Mouse (Mus musculus) midbrain, embryonic 10.5 days (tissue): ENCODE measurements around the gene Rmdn3. TPM values are rescaled to one million over a fixed set of nuclear protein-coding genes. Genes with fewer than 3 reads are reported as not detected.

ENCODE experiments used
- DNase-seq: peaks from one replicate; pipeline ENCODE4 v3.0.0-alpha.2; 2017; ENCODE audit warnings: low spot score
- H3K27ac ChIP-seq: fragments of 300-500 bp; sonication (generic); replicated peaks from 2 replicates; pipeline ENCODE4 v1.5.1; 2016; ENCODE audit warnings: mild to moderate bottlenecking
- H3K27me3 ChIP-seq: fragments of 300-500 bp; sonication (generic); 2 replicates; pipeline ENCODE4 v1.6.1; 2016; ENCODE audit warnings: low read depth, mild to moderate bottlenecking; ENCODE audit not compliant: poor library complexity, severe bottlenecking
- H3K36me3 ChIP-seq: fragments of 300-500 bp; sonication (generic); 2 replicates; pipeline ENCODE4 v1.6.1; 2016; ENCODE audit warnings: mild to moderate bottlenecking, moderate library complexity
- H3K4me1 ChIP-seq: fragments of 300-500 bp; sonication (generic); 2 replicates; pipeline ENCODE4 v1.6.1; 2016
- H3K4me3 ChIP-seq: fragments of 300-500 bp; sonication (generic); 2 replicates; pipeline ENCODE4 v1.5.1; 2016; ENCODE audit warnings: mild to moderate bottlenecking, moderate library complexity
- H3K9me3 ChIP-seq: fragments of 300-500 bp; sonication (generic); replicated peaks from 2 replicates; pipeline ENCODE4 v1.6.1; 2016; ENCODE audit warnings: mild to moderate bottlenecking
- WGBS: fragments of 180-500 bp; shearing (Covaris S2); methylation state at CpG from one replicate; pipeline ENCODE4 v1.1.7; 2016; 5-methylcytosine and 5-hydroxymethylcytosine counted together
- polyA plus RNA-seq: library from polyadenylated mRNA; unstranded; fragments of >200 nt; fragmentation: Nextera tagmentation; extraction: Ambion mirVana; gene quantifications from 2 replicates; pipeline ENCODE4 v1.2.1, GENCODE M21; 2016

The Rmdn3 gene
- polyA plus RNA-seq, 1 experiment from 2014 or later: 49.9 TPM

- Histone ChIP-seq H3K4me3 (no peak overlapping the region), H3K36me3 (peaks cover 47% of the 10 kb centered on the region), H3K4me1 (peaks cover 32% of the 10 kb centered on the region), H3K27ac (no peak overlapping the region), H3K27me3 (0 out of 2 replicates have a peak, but pooled peaks cover 5% of the 10 kb centered on the region), H3K9me3 (no peaks in the 10 kb centered on the region)
- DNase-seq: no peak
- 51% methylated on average over 3 of the region's 3 CpGs for WGBS
These were observed 19.9 kb upstream of the Rmdn3 start for GRCm38 (mm10) chr2:119176761-119177160.

- Histone ChIP-seq H3K27me3 (0 out of 2 replicates have a peak, but pooled peaks cover 5% of the 10 kb centered on the region), H3K36me3 (peaks cover 42% of the 10 kb centered on the region), H3K4me1 (peaks cover 32% of the 10 kb centered on the region), H3K9me3 (no peaks in the 10 kb centered on the region), H3K4me3 (no peak overlapping the region), H3K27ac (no peak overlapping the region)
- WGBS: 71% methylated on average over 6 of the region's 6 CpGs
- no peak for DNase-seq
These were observed 18.8 kb upstream of the Rmdn3 start for GRCm38 (mm10) chr2:119175614-119176013.

GRCm38 (mm10) chr2:119174866-119175265 is 18.0 kb upstream of the Rmdn3 start:
- H3K27ac ChIP-seq: no peak overlapping the region
- WGBS: 53% methylated on average over 14 of the region's 14 CpGs
- DNase-seq: no peak

GRCm38 (mm10) chr2:119173991-119174651 is 17.3 kb upstream of the Rmdn3 start, which contains the start of gene Gm14137:
TSS of gene Gm14137 (plus strand) at chr2:119174509.
- Histone ChIP-seq H3K4me3 (no peak within 1 kb of the TSS), H3K4me1 (peaks cover 32% of the 10 kb centered on the region), H3K36me3 (peaks cover 28% of the 10 kb centered on the region), H3K9me3 (no peaks in the 10 kb centered on the region), H3K27me3 (peaks cover 15% of the 10 kb centered on the region), H3K27ac (peak within 1 kb of the TSS; percentile 55; the same call in 1 of the 2 replicates)
- 46% methylated on average over 8 of the region's 8 CpGs for WGBS
- DNase-seq: no peak

More at GRCm38 (mm10) chr2:119174866-119175265, 18.0 kb upstream of the Rmdn3 start:
- H3K9me3 ChIP-seq: no peaks in the 10 kb centered on the region
- peaks cover 35% of the 10 kb centered on the region for H3K36me3 ChIP-seq
- 0 out of 2 replicates have a peak, but pooled peaks cover 8% of the 10 kb centered on the region for H3K27me3 ChIP-seq
- H3K4me3 ChIP-seq: no peak overlapping the region
- peaks cover 32% of the 10 kb centered on the region for H3K4me1 ChIP-seq

GRCm38 (mm10) chr2:119172862-119173576 is 16.2 kb upstream of the Rmdn3 start:
- 32% methylated on average over 13 of the region's 13 CpGs for WGBS
- H3K36me3 ChIP-seq: peaks cover 17% of the 10 kb centered on the region
- H3K27me3 ChIP-seq: peaks cover 26% of the 10 kb centered on the region
- H3K4me1 ChIP-seq: peaks cover 34% of the 10 kb centered on the region
- no peak for DNase-seq
- no peaks in the 10 kb centered on the region for H3K9me3 ChIP-seq
- H3K27ac ChIP-seq: peak overlapping the region; percentile 55
- H3K4me3 ChIP-seq: no peak overlapping the region

GRCm38 (mm10) chr2:119172446-119172845 is 15.6 kb upstream of the Rmdn3 start:
- H3K9me3 ChIP-seq: no peaks in the 10 kb centered on the region
- peaks cover 32% of the 10 kb centered on the region for H3K27me3 ChIP-seq
- peaks cover 12% of the 10 kb centered on the region; the same call in 1 of the 2 replicates for H3K36me3 ChIP-seq
- no peak overlapping the region for H3K4me3 ChIP-seq
- no peak for DNase-seq
- H3K27ac ChIP-seq: peak overlapping the region; percentile 55
- H3K4me1 ChIP-seq: peaks cover 40% of the 10 kb centered on the region
- 88% methylated on average over 7 of the region's 7 CpGs for WGBS

- Histone ChIP-seq H3K4me3 (no peak overlapping the region), H3K36me3 (peaks cover 8% of the 10 kb centered on the region; the same call in 1 of the 2 replicates), H3K4me1 (peaks cover 48% of the 10 kb centered on the region), H3K27me3 (peaks cover 41% of the 10 kb centered on the region), H3K27ac (no peak overlapping the region), H3K9me3 (no peaks in the 10 kb centered on the region)
- no peak for DNase-seq
- WGBS: 79% methylated on average over 8 of the region's 8 CpGs
These were observed 14.7 kb upstream of the Rmdn3 start for GRCm38 (mm10) chr2:119171574-119171973.

- Histone ChIP-seq H3K9me3 (no peaks in the 10 kb centered on the region), H3K4me1 (peaks cover 50% of the 10 kb centered on the region), H3K4me3 (no peak overlapping the region), H3K27ac (no peak overlapping the region), H3K27me3 (peaks cover 54% of the 10 kb centered on the region), H3K36me3 (0 out of 2 replicates have a peak, but pooled peaks cover 8% of the 10 kb centered on the region)
- 84% methylated on average over 2 of the region's 2 CpGs for WGBS
- no peak for DNase-seq
These were observed 13.4 kb upstream of the Rmdn3 start for GRCm38 (mm10) chr2:119170282-119170681.

GRCm38 (mm10) chr2:119167866-119168256 is 11.0 kb upstream of the Rmdn3 start:
- 0 out of 2 replicates have a peak, but pooled peaks cover 8% of the 10 kb centered on the region for H3K36me3 ChIP-seq
- H3K4me3 ChIP-seq: peak overlapping the region; percentile 69
- 4% methylated on average over 26 of the region's 26 CpGs for WGBS
- H3K27me3 ChIP-seq: peaks cover 68% of the 10 kb centered on the region
- DNase-seq: no peak
- H3K9me3 ChIP-seq: no peaks in the 10 kb centered on the region
- H3K27ac ChIP-seq: peak overlapping the region; percentile 3; the same call in 1 of the 2 replicates
- peaks cover 28% of the 10 kb centered on the region for H3K4me1 ChIP-seq

GRCm38 (mm10) chr2:119166901-119167865 is 10.3 kb upstream of the Rmdn3 start, which contains the start of gene Gchfr:
TSS of gene Gchfr (plus strand) at chr2:119167773.
- peak within 1 kb of the TSS; percentile 69 for H3K4me3 ChIP-seq
- peak; percentile 75 for DNase-seq
- H3K9me3 ChIP-seq: no peaks in the 10 kb centered on the region
- H3K4me1 ChIP-seq: peaks cover 22% of the 10 kb centered on the region
- H3K27me3 ChIP-seq: peaks cover 68% of the 10 kb centered on the region
- WGBS: 1% methylated on average over 60 of the region's 60 CpGs
- peak within 1 kb of the TSS; percentile 3; the same call in 1 of the 2 replicates for H3K27ac ChIP-seq
- 0 out of 2 replicates have a peak, but pooled peaks cover 4% of the 10 kb centered on the region for H3K36me3 ChIP-seq

GRCm38 (mm10) chr2:119165401-119165800 is 8.6 kb upstream of the Rmdn3 start:
- Histone ChIP-seq H3K36me3 (no peaks in the 10 kb centered on the region), H3K9me3 (no peaks in the 10 kb centered on the region), H3K4me3 (no peak overlapping the region), H3K4me1 (peaks cover 23% of the 10 kb centered on the region), H3K27ac (no peak overlapping the region), H3K27me3 (peaks cover 68% of the 10 kb centered on the region)
- no peak for DNase-seq

- no peaks in the 10 kb centered on the region for H3K9me3 ChIP-seq
- 94% methylated on average over 4 of the region's 4 CpGs for WGBS
- no peak overlapping the region for H3K4me3 ChIP-seq
- no peak overlapping the region for H3K27ac ChIP-seq
- peaks cover 23% of the 10 kb centered on the region for H3K4me1 ChIP-seq
- no peak for DNase-seq
- H3K36me3 ChIP-seq: no peaks in the 10 kb centered on the region
- peaks cover 56% of the 10 kb centered on the region for H3K27me3 ChIP-seq
These were observed 7.2 kb upstream of the Rmdn3 start for GRCm38 (mm10) chr2:119163999-119164398.
